Comparison of ENCODE assay signal across 19 mouse cellular contexts in the genomic region with DNA sequence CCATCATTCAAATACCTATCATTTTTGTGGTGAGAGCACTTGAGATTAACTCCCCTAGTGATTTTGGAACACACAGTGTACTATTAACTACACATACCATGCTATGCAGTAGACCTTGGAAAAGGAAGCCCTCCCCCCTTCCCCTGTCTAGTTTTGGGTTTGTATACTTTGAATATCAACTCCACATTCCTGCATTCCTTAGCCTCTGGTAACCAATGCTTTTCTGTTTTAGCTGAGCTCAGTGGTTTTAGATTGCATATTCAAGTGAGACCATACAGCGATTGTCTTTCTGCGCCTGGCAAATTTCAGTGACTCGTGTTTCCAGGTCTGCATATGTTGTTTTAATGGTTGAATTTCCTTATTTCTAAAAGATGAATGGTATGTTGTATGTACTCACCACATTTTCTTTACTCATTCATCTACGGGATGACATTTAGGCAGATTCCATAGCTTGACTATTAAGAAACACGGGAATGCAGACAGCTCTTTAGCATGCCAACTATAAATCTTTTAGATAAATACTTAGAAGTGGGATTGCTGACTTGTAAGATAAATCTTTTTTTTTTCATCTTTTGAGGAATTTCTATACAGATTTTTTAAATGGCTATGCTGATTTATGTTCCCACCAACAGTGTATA.
A peak's percentile ranks its signal among the peaks of the same experiment; 100 is the strongest.
DNase-seq lines count a peak whose midpoint lies in the region; ATAC-seq and TF ChIP-seq lines count a peak whose summit lies in the region.
"Had no signal": no experiment of that assay in that cellular context is flagged by ENCODE, and none has a peak within 500 bp of the region (broad histone marks: within the 10 kb centered on the region; RNA-seq: fewer than 3 reads in every experiment).

No protein-coding gene starts in this region.

- TF ChIP-seq POLR2A in limb, embryonic 14.5 days (IDR thresholded peaks at IDR 0.05; ENCODE audit: borderline replicate concordance, extremely low read depth, insufficient read depth, insufficient read length): no peak

- H3K4me3 ChIP-seq in lung, embryonic 14.5 days (ENCODE audit: low read depth, low read length): no peak overlapping the region
- H3K4me3 ChIP-seq in embryonic facial prominence, embryonic 12.5 days: no peak overlapping the region
- H3K4me3 ChIP-seq in limb, embryonic 14.5 days (replicated peaks; ENCODE audit: low read length): no peak overlapping the region
- H3K4me3 ChIP-seq: heart, embryonic 15.5 days; hindbrain, embryonic 12.5 days; midbrain, embryonic 12.5 days had no signal

- H3K4me2 ChIP-seq in lung, embryonic 14.5 days: no peak overlapping the region
- no peak overlapping the region for H3K4me2 ChIP-seq in embryonic facial prominence, embryonic 12.5 days (replicated peaks)
- no peak overlapping the region for H3K4me2 ChIP-seq in limb, embryonic 14.5 days (replicated peaks; ENCODE audit: low read depth, low read length, severe bottlenecking)
- H3K4me2 ChIP-seq: heart, embryonic 15.5 days; hindbrain, embryonic 12.5 days; midbrain, embryonic 12.5 days had no signal

- 0 out of 2 replicates have a peak, but pooled peaks cover 4% of the 10 kb centered on the region for H3K4me1 ChIP-seq in lung, embryonic 14.5 days (ENCODE audit: insufficient read depth)
- H3K4me1 ChIP-seq in embryonic facial prominence, embryonic 12.5 days: peaks cover 8% of the 10 kb centered on the region
- H3K4me1 ChIP-seq in limb, embryonic 14.5 days (ENCODE audit: control insufficient read depth, insufficient read depth, low read length): no peaks in the 10 kb centered on the region; the same call in 1 of the 2 replicates
- H3K4me1 ChIP-seq: heart, embryonic 15.5 days; hindbrain, embryonic 12.5 days; midbrain, embryonic 12.5 days had no signal

- peak; percentile 47 for DNase-seq in embryo, embryonic 10.5 days (ENCODE audit: low spot score)
- no peak for DNase-seq in embryo, embryonic 9.5 days (ENCODE audit: extremely low spot score)
- DNase-seq in lung, embryonic 14.5 days: peak; percentile 70
- DNase-seq in lung, postnatal 25 days (ENCODE audit: low spot score): no peak
- DNase-seq in limb, embryonic 14.5 days (ENCODE audit: low spot score): peak; percentile 45
- no peak for DNase-seq in neural tube, embryonic 10.5 days (ENCODE audit: extremely low spot score, low spot score)
- DNase-seq: adrenal gland, postnatal 25 days; cerebellum, postnatal 10 days; gastrocnemius, postnatal 36 days; kidney, adult 8-10 months; layer of hippocampus, adult 9-11 months; lung, adult 18-20 months; right cerebral cortex, postnatal 4 days; thymus, postnatal 36 days had no signal

- H3K36me3 ChIP-seq in lung, embryonic 14.5 days (ENCODE audit: insufficient read depth): no peaks in the 10 kb centered on the region
- H3K36me3 ChIP-seq in embryonic facial prominence, embryonic 12.5 days: no peaks in the 10 kb centered on the region
- H3K36me3 ChIP-seq in limb, embryonic 14.5 days (ENCODE audit: control insufficient read depth, insufficient read depth, low read length): no peaks in the 10 kb centered on the region
- H3K36me3 ChIP-seq: heart, embryonic 15.5 days; hindbrain, embryonic 12.5 days; midbrain, embryonic 12.5 days had no signal

- TF ChIP-seq CTCF in lung, embryonic 14.5 days (IDR thresholded peaks at IDR 0.05; ENCODE audit: low read depth): no peak

- H3K9ac ChIP-seq in lung, embryonic 14.5 days: no peak overlapping the region
- no peak overlapping the region for H3K9ac ChIP-seq in embryonic facial prominence, embryonic 12.5 days
- H3K9ac ChIP-seq in limb, embryonic 14.5 days (ENCODE audit: low read depth, low read length, severe bottlenecking): no peak overlapping the region
- H3K9ac ChIP-seq: heart, embryonic 15.5 days; hindbrain, embryonic 12.5 days; midbrain, embryonic 12.5 days had no signal

- 19% methylated on average over 5 of the region's 5 CpGs for WGBS in lung, embryonic 14.5 days
- 29% methylated on average over 5 of the region's 5 CpGs for WGBS in embryonic facial prominence, embryonic 12.5 days
- WGBS in limb, embryonic 14.5 days: 46% methylated on average over 5 of the region's 5 CpGs

- no peaks in the 10 kb centered on the region for H3K27me3 ChIP-seq in lung, embryonic 14.5 days (ENCODE audit: insufficient read depth, low read length)
- no peaks in the 10 kb centered on the region for H3K27me3 ChIP-seq in embryonic facial prominence, embryonic 12.5 days
- no peaks in the 10 kb centered on the region for H3K27me3 ChIP-seq in limb, embryonic 14.5 days (ENCODE audit: control insufficient read depth, insufficient read depth, low read length)
- H3K27me3 ChIP-seq: heart, embryonic 15.5 days; hindbrain, embryonic 12.5 days; midbrain, embryonic 12.5 days had no signal

- ATAC-seq in lung, embryonic 14.5 days (ENCODE audit: insufficient read depth): peak; percentile 93
- ATAC-seq in embryonic facial prominence, embryonic 12.5 days (ENCODE audit: insufficient number of reproducible peaks, insufficient read depth, low FRiP score, low TSS enrichment): peak; percentile 84
- peak; percentile 57; the same call in 1 of the 2 replicates for ATAC-seq in limb, embryonic 14.5 days (ENCODE audit: low FRiP score, low read depth)
- no peak for ATAC-seq in monocyte, adult 5-6 weeks (replicated peaks; ENCODE audit: insufficient number of reproducible peaks, low FRiP score, low TSS enrichment, poor library complexity, severe bottlenecking)

- H3K27ac ChIP-seq in lung, embryonic 14.5 days (ENCODE audit: low read depth): 0 out of 2 replicates have a peak overlapping the region, but pooled peaks have one; percentile 50
- H3K27ac ChIP-seq in embryonic facial prominence, embryonic 12.5 days: peak overlapping the region; percentile 86
- peak overlapping the region; percentile 3; the same call in 1 of the 2 replicates for H3K27ac ChIP-seq in limb, embryonic 14.5 days (replicated peaks; ENCODE audit: low read depth, low read length)
- H3K27ac ChIP-seq: heart, embryonic 15.5 days; hindbrain, embryonic 12.5 days; midbrain, embryonic 12.5 days had no signal

- no peaks in the 10 kb centered on the region for H3K9me3 ChIP-seq in lung, embryonic 14.5 days (ENCODE audit: low read depth, low read length)
- H3K9me3 ChIP-seq in embryonic facial prominence, embryonic 12.5 days: no peaks in the 10 kb centered on the region
- no peaks in the 10 kb centered on the region for H3K9me3 ChIP-seq in limb, embryonic 14.5 days (ENCODE audit: control insufficient read depth, low read length)
- H3K9me3 ChIP-seq: heart, embryonic 15.5 days; hindbrain, embryonic 12.5 days; midbrain, embryonic 12.5 days had no signal

Comparison
In these comparisons a context has a peak if more than half of its experiments do, and no peak if none do; other contexts are left out.
1. DNase-seq: peak in embryo, embryonic 10.5 days (single experiment), lung, embryonic 14.5 days (single experiment) and limb, embryonic 14.5 days (single experiment); none in embryo, embryonic 9.5 days (single experiment), lung, postnatal 25 days (single experiment) and neural tube, embryonic 10.5 days (single experiment).
2. H3K27ac ChIP-seq: peak in every context shown above with its lines; median percentile 86 in embryonic facial prominence, embryonic 12.5 days; 50 in lung, embryonic 14.5 days; 3 in limb, embryonic 14.5 days.